9 mouse cellular contexts compared by ENCODE assay signal in genomic region chr1:152677482-152678211, GRCm38 (mm10).
DNase-seq lines count a peak whose midpoint lies in the region; ATAC-seq and TF ChIP-seq lines count a peak whose summit lies in the region.
"Had no signal": no experiment of that assay in that cellular context is flagged by ENCODE, and none has a peak within 500 bp of the region (broad histone marks: within the 10 kb centered on the region; RNA-seq: fewer than 3 reads in every experiment).

No protein-coding gene starts in this region.

- no peaks in the 10 kb centered on the region for H3K36me3 ChIP-seq in liver, embryonic 12.5 days
- no peaks in the 10 kb centered on the region for H3K36me3 ChIP-seq in liver, embryonic 13.5 days
- H3K36me3 ChIP-seq in stomach, postnatal 0 days (ENCODE audit: control insufficient read depth, insufficient read depth, low read length) = no peaks in the 10 kb centered on the region
- H3K36me3 ChIP-seq: embryonic facial prominence, embryonic 13.5 days had no signal

- TF ChIP-seq EP300 in stomach, postnatal 0 days (optimal IDR thresholded peaks at IDR 0.05) = no peak

- no peaks in the 10 kb centered on the region for H3K27me3 ChIP-seq in liver, embryonic 12.5 days (replicated peaks)
- no peaks in the 10 kb centered on the region for H3K27me3 ChIP-seq in liver, embryonic 13.5 days
- no peaks in the 10 kb centered on the region for H3K27me3 ChIP-seq in stomach, postnatal 0 days (ENCODE audit: control insufficient read depth, insufficient read depth, low read length)
- H3K27me3 ChIP-seq: embryonic facial prominence, embryonic 13.5 days had no signal

- no peak for ATAC-seq in liver, embryonic 12.5 days
- no peak for ATAC-seq in liver, embryonic 13.5 days (ENCODE audit: low read depth)
- ATAC-seq in stomach, postnatal 0 days (ENCODE audit: low FRiP score, low TSS enrichment) = peak; percentile 60; the same call in 1 of the 2 replicates

- H3K27ac ChIP-seq in liver, embryonic 12.5 days = 0 out of 2 replicates have a peak overlapping the region, but pooled peaks have one; percentile 48
- peak overlapping the region; percentile 36 for H3K27ac ChIP-seq in liver, embryonic 13.5 days
- H3K27ac ChIP-seq in stomach, postnatal 0 days (replicated peaks) = peak overlapping the region; percentile 49
- H3K27ac ChIP-seq: embryonic facial prominence, embryonic 13.5 days had no signal

- H3K4me3 ChIP-seq in liver, embryonic 12.5 days = no peak overlapping the region
- H3K4me3 ChIP-seq in liver, embryonic 13.5 days (replicated peaks) = no peak overlapping the region
- H3K4me3 ChIP-seq in stomach, postnatal 0 days (ENCODE audit: low read depth, low read length) = no peak overlapping the region
- H3K4me3 ChIP-seq: embryonic facial prominence, embryonic 13.5 days had no signal

- H3K4me2 ChIP-seq in liver, embryonic 12.5 days = no peak overlapping the region
- H3K4me2 ChIP-seq in liver, embryonic 13.5 days = no peak overlapping the region
- no peak overlapping the region for H3K4me2 ChIP-seq in stomach, postnatal 0 days (replicated peaks; ENCODE audit: low read depth)
- H3K4me2 ChIP-seq: embryonic facial prominence, embryonic 13.5 days had no signal

- 57% methylated on average over 12 of the region's 12 CpGs for WGBS in liver, embryonic 12.5 days (ENCODE audit: insufficient replicate concordance)
- 47% methylated on average over 12 of the region's 12 CpGs for WGBS in liver, embryonic 13.5 days (ENCODE audit: insufficient replicate concordance)
- 50% methylated on average over 12 of the region's 12 CpGs for WGBS in stomach, postnatal 0 days

- no peaks in the 10 kb centered on the region for H3K9me3 ChIP-seq in liver, embryonic 12.5 days (replicated peaks)
- no peaks in the 10 kb centered on the region for H3K9me3 ChIP-seq in liver, embryonic 13.5 days (replicated peaks)
- no peaks in the 10 kb centered on the region for H3K9me3 ChIP-seq in stomach, postnatal 0 days (ENCODE audit: control insufficient read depth, low read length)

- DNase-seq in cerebellum, postnatal 10 days = peak; percentile 19 to 39
- DNase-seq in cerebellum, adult 11 months = no peak
- DNase-seq in liver = no peak
- DNase-seq in liver, embryonic 13.5 days = no peak
- no peak for DNase-seq in stomach, postnatal 0 days (ENCODE audit: low spot score)
- no peak for DNase-seq in adrenal gland, postnatal 25 days
- no peak for DNase-seq in embryo, embryonic 10 days (ENCODE audit: low spot score)

- no peaks in the 10 kb centered on the region for H3K4me1 ChIP-seq in liver, embryonic 12.5 days
- H3K4me1 ChIP-seq in liver, embryonic 13.5 days (replicated peaks) = no peaks in the 10 kb centered on the region
- H3K4me1 ChIP-seq in stomach, postnatal 0 days (replicated peaks; ENCODE audit: control insufficient read depth, insufficient read depth) = peaks cover 3% of the 10 kb centered on the region; the same call in 1 of the 2 replicates

- H3K9ac ChIP-seq in liver, embryonic 12.5 days = no peak overlapping the region
- H3K9ac ChIP-seq in liver, embryonic 13.5 days = no peak overlapping the region
- no peak overlapping the region for H3K9ac ChIP-seq in stomach, postnatal 0 days (ENCODE audit: low read length)
- H3K9ac ChIP-seq: embryonic facial prominence, embryonic 13.5 days had no signal

- TF ChIP-seq CTCF in stomach, postnatal 0 days (IDR thresholded peaks at IDR 0.05; ENCODE audit: low read depth) = no peak

Comparison
In these comparisons a context has a peak if more than half of its experiments do, and no peak if none do; other contexts are left out.
1. DNase-seq: peak in cerebellum, postnatal 10 days (2 of 2); none in cerebellum, adult 11 months (single experiment), liver (single experiment), liver, embryonic 13.5 days (single experiment), stomach, postnatal 0 days (single experiment), adrenal gland, postnatal 25 days (single experiment) and embryo, embryonic 10 days (single experiment).
2. Peak in every context shown above with its lines, with median percentiles within 50 percentile points of each other: H3K27ac ChIP-seq.